Mouse (Mus musculus) thymus, postnatal 25 days (tissue): Measurements from ENCODE around the gene Nat8f5.
A peak's percentile ranks its signal among the peaks of the same experiment; 100 is the strongest.
"Not testable (repeated sequence)": the region's sequence is repeated elsewhere in the genome, so short reads cannot be mapped to it uniquely, and the experiment has no call there.

Experiments used
- DNase-seq: peaks from one replicate; pipeline ENCODE4 v3.0.0; 2022

Nat8f5 gene

DNA sequence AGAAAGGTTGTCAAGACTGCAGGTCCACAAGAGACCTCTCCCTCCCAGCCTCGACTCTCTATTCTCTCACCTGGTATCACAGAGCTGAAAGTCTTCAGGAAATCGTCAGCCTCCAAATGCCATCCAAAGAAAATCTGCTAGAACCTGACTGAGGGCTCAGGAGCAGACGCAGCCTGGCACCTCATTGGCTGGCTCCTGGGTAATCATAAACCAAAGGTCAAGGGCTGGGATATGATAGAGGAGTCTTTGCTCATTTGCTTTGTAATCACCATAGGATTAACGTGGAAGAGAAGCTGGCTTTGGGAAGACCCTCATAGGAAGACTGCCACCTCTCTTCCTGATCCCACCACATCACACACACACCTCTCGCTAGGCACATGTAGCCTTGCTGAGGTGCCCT is at the start of gene Nat8f5, which contains the start of gene Nat8f6:
Gene Nat8f5, minus strand, starts transcription at position 136 of the 400 bp plus-strand sequence.
Gene Nat8f6, minus strand, starts transcription at position 118 of the 400 bp plus-strand sequence.
- DNase-seq, result no peak

DNA sequence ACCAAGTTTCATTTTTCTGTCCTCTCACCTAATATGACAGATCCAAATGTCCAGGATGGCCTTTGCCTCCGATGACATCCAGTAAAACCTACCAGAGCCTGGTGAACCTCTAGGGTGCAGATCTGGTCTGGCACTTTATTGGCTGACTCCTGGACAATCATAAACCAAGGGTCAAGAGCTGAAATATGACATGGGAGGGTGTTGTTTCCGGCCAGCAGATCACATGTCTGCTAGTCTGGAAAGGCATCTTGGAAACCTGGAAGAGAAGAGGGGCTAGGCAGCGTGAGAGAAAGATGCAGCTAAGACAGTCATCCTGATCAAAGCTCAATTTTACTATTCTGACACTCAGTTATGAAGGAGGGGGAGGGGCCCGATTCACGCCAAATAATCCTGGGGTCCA is 48.2 kb upstream of the Nat8f5 start, which contains the start of gene Nat8f2:
Gene Nat8f2, minus strand, starts transcription at position 153 of the 400 bp plus-strand sequence.
- not testable (repeated sequence) for DNase-seq

DNA sequence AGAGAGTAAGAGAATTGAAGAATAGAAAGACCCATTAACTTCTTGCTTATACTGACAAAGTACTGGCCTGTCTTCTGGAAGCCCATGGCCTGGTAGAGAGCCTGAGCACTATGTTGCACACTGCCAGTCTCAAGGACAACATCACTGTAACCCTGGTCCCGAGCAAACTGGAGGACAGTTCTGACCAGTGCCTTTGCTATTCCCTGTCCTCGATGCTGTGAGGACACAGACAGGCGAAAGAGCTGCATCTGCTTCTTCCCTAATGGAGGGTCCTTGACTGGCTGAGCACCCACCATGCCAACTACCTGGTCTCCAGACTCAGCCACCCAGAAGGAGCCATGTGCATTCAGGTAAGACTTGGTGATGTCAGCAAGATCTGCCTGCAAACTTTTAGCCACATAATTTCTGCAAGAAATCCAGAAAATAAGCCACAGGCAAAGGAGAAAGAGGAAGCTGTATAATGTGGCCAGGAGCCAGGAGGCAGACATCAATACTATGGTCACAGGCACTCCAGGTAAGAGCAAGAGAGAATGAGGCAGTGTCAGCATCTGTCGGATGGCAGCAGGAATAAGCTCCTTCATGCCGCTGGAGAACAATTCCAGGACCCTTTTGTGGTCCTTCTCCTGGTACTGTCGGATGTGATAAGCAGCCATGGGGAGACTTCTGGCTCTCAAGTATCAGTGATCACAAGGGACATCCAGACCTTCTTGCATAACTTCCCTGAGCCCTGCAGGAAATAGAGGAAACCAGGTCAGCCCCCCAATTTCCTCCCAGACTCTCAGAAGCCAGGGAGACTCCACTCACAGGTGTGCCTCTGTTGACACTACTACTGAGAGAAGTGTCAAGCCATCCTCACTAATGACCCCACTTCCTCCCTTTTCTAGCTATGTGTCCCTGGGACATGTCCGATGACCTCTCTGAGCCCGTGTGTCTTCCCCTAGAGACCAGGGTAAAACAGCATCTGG is 47.2 kb upstream of the Nat8f5 start:
- DNase-seq, result no peak

DNA sequence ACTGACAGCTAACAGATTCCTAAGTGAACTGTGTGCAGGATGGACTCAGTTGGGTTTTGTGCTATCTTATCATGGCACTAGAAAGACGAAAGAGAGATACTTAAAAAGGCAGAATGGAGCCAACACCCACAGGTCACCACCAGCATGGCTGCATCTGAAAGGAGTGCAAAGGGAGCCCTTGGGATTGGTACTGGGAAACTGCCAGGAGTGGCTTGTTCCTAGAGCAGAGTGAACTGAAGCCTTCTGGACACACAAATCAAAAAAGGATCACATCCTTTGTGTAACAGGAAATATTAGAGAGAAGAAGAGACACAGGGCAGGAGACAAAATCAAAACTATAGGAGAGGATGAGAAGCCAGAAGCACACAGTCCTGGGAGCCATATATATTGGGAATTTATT is 46.2 kb upstream of the Nat8f5 start:
- DNase-seq, result not testable (repeated sequence)

DNA sequence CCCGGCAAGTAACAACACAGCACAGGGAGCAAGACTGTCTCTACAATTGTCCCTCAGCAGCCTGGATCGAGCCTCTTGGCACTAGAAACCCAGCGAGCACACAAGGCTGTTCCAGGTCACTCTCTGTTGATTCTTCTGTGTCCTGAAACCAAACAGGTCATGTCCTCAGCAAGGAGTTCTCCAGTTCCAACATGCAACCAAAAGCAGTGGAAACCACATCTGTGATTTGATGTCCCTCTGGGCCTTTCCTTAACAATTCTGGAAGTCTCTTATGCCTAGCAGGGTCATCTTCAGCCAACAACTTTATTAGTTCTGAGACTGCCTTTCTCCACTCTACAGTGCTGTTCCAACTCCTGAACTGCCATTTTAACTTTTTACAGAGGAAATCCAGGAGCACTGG is 45.4 kb upstream of the Nat8f5 start:
- not testable (repeated sequence) for DNase-seq

DNA sequence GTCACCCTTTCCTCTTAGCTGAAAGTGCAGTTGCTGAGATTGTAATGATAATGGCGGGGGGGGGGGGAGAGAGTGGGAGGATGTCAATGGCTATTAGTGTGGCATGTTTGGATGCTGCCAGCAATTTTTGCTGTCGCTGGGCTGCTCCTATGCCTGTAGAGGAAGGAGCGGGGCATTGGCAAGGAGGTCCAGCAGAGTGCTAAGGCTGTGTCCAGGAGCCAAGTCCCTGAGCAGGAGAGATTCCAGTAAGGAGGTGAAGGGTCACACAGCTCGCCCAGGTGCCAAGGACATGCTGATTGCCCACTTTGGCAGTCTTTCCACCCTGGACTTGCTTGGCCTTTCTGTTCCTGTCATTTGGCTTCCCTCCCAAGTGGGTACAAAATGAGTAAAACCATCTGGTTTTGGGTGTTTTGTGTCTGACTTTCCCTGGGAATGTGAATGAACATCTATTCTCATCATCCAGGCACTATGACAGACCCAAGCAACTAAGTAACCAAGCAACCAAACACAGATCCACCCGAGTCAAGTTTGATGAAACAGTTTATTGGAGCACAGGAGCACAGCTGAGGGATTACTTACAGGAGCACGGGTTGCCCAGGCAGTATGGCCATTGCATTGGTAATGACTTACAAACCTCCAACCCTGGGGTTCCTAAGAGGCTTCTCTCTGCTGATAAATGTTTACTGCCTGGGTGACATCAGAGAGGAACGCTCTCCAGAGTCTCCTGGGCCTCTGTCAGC is 44.3 kb upstream of the Nat8f5 start:
- DNase-seq, result not testable (repeated sequence)

DNA sequence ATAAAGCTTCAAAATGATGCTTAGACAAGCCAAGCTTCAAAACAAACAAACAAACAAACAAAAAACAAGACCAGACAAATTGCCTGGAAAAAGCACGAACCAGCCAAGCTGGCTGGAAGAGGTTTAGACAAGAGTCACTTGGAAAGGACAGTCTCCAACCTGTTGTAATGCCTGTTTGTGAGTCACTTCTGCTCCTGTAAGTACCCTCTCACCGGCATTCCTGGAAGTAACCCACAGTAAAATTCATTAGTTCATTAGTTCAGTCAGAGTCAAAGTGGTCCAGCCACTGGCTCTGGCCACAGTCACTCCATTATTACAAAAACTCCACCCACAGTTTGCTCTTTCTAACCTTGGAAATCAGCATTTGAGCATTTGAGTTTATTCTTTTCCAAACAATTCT is 43.1 kb upstream of the Nat8f5 start:
- DNase-seq, result no peak

DNA sequence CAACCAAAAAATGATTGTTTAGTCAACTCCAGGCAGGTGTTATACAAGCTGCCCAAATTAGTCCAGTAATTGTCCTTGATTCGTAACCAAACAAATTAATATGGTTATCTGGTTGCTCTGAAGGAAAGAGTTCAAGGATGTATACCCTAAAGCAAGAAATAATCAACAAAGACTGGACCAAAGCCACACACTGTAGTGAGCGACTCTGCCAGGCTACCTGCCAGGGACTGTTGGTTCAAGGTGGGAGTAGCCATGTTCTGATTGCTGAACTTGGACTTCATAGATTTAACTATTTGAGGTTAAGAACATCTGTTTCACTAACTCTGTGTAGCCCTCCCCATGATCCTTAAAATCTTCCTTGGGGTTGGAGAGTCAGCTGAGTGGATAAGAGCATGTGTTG is 42.4 kb upstream of the Nat8f5 start:
- DNase-seq, result no peak

DNA sequence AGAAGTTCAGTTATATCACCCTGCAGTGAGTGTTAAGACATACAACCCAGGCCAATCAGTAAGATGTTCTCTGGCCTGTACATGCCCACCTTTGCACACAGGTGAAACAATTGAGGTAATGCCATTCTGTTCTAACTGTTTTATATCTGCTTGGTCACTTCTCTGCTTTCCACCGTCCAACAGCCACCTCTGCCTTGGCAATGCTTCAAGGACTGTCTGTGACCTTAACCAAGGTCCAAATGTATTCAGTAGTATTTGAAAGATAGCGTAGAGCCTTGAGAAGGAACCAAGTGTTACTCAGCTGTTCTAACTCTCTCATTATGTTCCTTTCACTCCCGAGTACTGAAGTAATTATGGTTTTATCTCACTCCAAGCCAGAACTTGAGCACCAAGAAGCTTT is 41.8 kb upstream of the Nat8f5 start:
- no peak for DNase-seq

DNA sequence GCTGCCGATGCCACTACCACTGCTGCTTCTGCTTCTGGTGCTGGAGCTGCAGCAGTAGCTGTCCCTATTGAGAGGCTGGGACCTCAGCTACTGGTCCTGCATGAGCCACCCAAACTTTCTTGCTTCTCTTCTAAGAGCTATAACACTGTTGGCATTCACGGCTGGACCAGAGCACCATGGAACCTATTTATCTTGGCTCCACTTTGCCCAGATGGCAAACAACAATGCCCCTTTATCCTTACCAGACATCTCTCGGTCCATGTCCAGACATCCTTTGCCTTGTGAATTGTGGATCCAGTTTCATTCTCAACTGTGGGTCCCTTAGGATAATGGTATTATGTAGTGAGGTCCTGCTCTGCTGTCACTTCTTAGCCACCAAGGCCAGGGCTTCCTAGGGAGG is 40.5 kb upstream of the Nat8f5 start:
- no peak for DNase-seq

DNA sequence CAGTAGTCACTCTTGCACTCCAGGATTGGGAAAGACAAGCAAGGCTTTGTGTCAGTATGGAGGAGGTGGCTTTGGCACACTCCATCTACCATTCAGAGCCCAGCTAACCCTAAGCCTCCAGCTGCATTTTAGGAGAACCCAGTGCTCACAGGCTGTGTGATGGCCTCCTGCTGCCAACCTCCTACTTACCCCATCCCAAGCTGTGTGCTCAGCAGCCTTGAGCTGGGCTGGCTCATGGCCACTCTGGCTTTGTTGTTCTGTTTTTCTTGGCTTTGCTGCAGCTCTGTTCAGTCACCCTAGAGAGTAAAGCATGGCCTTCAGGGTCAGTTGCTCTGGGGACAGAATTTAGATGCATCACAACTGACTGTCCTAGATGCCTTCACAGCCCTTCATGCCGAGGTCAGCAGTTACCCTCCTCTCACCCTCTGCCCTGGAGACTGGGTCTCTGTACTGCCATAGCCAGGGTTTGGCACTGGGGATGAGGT is 35.5 kb upstream of the Nat8f5 start:
- DNase-seq, result no peak

DNA sequence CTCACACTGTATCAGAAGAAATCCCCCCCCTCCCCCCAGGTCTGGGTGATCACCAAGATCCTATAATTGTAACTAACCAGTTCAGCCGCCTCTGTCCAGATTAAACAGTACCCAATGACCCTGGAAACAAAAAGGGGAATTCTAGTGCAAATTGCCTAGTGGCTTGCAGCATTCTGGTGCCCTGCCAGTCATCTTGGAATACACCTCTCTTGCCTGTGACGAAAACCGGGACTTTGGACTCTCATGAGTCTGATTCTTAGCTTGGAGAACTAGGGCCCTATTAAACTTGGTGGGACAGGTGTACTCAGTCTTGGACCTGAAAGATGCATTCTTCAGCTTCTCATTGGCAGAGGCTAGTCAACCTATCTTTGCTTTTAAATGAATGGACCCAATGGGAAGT is 32.7 kb upstream of the Nat8f5 start:
- DNase-seq, result no peak

DNA sequence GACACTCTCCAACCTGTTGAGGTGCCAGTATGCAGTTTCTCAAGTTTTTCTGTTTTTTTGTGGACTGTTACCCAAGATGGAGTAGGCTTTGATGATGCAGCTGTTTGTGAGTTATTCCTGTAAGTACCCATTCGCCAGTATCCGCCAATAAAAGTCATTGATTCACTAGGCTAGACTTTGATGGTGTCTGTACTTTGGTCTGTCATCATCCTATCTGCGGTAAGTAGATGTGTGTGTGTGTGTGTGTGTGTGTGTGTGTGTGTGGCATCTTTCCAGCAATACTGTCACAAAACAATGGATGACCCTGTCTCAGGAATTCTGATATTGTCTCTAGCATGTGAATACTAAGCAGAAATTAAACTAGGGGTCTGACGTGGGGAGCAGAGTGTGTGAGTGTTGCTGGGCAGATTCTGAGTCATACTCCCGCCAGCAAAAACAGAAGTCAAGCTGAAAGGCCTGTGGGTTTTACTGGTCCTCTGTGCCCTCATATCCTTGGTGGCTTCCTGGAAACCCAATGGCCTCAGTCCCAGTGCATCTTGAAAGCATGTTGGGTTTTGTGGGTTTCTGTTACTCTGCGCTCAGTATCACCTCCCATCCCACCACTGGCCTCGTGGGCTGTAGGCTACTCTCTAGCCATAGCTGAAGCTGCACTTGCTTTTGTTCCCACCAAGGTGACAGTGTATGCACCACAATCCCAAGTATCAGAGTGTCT is 30.4 kb upstream of the Nat8f5 start:
- DNase-seq, result no peak

DNA sequence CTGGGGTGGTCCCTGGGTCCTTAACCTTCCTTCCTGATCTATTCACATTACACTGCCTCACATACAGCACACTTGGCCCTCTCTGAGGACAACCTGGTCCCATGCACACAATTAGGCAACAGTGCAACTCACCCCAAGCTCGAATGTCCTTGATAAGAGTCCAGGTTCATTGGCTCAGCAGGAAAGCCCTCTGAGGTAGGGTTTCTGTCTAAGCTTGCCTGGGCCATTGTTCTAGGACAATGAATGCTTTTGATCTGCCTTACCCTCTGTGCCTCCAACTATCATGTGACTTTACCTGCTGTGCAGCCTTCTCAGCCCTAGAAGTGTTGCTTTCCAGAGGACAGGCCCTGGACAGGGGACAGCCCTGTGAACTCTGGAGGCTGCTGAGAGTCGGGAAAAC is 28.5 kb upstream of the Nat8f5 start:
- DNase-seq, result no peak

DNA sequence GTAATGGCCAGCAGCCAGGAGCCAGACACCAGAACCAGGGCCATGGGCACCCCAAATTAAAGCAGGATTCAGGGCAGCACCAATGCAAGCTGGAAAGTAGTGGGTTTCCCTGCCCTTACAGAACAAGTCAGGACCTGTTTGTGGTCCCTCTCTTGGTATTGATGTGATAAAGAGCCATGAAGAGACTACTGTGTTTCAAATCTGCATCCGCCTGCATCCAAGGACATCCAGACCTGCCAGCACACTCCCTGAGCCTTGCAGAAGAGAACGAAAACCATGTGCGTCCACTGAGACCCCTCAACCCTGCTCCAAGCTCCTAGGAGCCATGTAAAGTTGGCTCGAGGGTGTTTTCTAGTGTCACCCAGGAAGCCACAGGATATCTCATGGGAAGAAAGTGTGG is 27.4 kb upstream of the Nat8f5 start:
- no peak for DNase-seq

DNA sequence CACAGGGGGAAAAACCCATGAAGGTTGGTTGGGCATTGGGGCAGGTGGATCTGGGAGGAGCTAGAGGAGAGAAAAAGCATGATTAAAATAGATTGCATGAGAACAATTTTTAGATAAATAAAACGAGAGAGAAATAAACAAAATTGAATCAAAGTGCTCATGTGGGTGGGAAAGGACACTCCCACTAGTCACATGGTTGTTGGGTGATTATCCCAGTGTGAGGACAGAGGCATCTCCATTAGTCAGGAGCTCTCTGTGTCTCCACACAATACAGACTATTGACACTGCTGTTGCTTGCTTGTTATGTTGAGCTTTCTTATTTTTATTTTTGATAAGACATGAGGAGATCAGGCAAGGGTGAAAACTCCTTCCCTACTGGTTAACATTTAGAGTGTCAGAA is 26.1 kb upstream of the Nat8f5 start:
- no peak for DNase-seq

DNA sequence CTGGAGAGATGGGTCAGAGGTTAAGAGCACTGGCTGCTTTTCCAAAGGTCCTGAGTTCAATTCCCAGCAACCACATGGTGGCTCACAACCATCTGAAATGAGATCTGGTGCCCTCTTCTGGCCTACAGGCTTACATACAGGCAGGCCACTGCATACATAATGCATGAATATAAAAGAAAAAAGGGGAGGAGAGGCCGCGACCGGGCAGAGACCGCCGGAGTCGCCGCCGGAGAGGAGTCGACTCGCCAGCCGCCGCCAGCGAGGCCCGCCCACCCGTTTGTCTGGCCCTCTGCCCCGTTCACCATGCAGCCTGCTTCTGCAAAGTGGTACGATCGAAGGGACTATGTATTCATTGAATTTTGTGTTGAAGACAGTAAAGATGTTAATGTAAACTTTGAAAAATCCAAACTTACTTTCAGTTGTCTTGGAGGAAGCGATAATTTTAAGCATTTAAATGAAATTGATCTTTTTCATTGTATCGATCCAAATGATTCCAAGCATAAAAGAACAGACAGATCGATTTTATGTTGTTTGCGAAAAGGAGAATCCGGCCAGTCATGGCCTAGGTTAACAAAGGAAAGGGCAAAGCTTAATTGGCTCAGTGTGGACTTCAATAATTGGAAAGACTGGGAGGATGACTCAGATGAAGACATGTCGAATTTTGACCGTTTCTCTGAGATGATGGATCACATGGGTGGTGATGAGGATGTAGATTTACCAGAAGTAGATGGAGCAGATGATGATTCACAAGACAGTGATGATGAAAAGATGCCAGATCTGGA is 23.1 kb upstream of the Nat8f5 start:
- DNase-seq, result not testable (repeated sequence)

DNA sequence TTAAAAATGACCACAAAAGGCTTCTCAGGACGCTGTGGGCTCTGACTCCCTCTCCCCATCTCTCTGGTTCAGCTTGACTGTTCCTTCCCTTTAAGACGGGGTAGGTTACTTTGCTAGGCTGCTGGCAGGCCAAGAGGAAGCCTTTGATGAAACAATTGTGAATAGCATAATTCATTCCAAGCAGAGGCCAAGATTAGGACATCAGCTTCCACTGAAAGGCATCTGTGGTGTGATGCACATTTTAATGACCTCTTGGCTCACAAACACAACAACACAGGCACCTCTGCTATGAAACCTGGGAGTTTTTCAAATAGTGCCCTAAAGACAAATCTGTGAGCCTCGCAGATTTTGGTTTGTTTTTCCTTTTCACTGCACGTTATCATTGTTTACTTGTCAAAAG is 19.2 kb upstream of the Nat8f5 start:
- DNase-seq, result no peak

DNA sequence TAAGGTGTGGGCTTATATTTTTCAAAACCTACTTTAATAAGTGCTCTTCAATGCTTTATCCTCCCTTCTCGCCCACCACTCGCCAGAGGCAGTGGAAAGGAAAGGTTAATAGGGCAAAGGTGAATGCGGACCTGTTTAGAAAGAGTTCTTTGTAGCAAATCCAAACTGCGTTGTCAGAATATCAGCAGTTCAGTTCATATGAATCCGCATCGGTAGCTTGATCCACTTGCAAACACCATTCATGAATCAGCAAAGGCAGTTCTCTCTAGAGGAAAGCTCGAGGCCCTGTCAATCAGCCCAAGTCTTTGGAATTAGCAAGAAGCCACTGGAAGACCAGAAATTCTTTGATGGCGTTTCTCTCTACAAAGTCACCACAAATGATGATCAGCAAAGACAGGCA is 17.9 kb upstream of the Nat8f5 start:
- DNase-seq, result no peak

DNA sequence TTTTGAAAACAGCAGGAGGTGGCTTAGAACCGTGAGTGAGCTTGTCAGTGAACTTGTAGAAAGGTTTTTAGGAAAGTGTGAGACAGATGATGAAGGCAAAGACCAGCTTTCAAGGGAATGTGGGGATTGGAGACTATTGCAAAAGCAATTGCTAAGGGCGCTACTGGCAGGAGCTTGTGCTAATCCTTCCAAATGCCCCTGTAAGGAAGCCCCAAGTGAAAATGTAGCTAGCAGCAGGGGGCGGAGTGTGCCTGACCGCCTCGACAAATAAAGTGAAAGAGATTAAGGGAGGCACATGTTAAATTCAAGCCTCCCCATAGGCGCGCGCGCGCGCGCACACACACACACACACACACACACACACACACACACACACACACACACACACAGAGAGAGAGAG is 16.5 kb upstream of the Nat8f5 start:
- DNase-seq, result not testable (repeated sequence)

DNA sequence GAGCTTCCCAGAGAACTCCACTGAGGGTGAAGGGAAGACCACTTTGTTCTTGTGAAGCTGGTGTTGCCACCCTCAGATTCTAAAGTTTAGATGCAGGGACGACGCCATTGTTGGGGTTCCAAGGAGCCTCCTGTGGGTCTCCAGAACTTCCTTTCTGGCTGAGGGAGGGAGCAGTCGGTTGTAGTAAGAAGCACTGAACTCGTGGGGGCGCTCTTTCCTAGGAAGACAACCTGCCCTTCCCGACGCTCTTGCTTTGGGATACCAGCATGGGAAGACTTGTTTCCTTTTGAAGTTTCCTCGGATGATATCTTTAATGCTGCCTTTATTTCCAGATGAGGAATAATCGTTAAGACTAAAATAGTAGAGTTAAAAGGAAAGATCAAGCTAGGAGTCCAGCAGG is 16.1 kb upstream of the Nat8f5 start:
- DNase-seq, result peak; percentile 8

DNA sequence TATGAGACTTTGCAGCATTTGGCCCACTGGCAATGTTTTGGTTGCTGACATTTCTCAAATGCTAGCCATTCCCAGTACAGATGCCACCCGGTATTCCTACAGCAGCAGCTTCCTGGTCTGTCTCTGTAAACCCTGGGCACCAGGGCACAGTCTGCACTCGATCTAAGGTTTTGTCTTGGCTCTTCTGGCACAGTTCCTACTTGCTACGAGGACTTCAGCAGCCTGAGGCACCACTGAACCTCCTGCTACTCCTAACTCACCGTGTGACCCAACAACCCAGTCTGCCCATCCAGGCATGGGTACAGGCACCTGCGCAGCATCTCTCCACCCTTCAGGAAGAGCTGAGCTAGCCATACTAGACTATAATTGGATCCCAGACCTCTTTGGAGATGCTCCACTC is 15.3 kb upstream of the Nat8f5 start:
- DNase-seq, result not testable (repeated sequence)
